Mouse (Mus musculus) hindbrain, postnatal 0 days (tissue): Measurements from ENCODE around the gene Olfr68. TPM values are rescaled to one million over a fixed set of nuclear protein-coding genes. Genes with fewer than 3 reads are reported as not detected.
"Not testable (repeated sequence)": the region's sequence is repeated elsewhere in the genome, so short reads cannot be mapped to it uniquely, and the experiment has no call there.

Source experiments
- ATAC-seq: fragments of 200-750 bp; cut with Nextera tagmentation; 2 replicates; pipeline ENCODE4 v1.8.0; 2017; ENCODE audit warnings: mild to moderate bottlenecking, moderate TSS enrichment, moderate library complexity
- DNase-seq: peaks from one replicate; pipeline ENCODE4 v3.0.0-alpha.2; 2015; ENCODE audit warnings: low spot score
- H3K27ac ChIP-seq: fragments of 300-500 bp; sonication (generic); 2 replicates; pipeline ENCODE4 v1.5.1; 2014; ENCODE audit warnings: mild to moderate bottlenecking
- H3K27me3 ChIP-seq: fragments of 300-500 bp; sonication (generic); 2 replicates; pipeline ENCODE4 v1.6.1; 2014; ENCODE audit warnings: low read length, mixed read lengths; ENCODE audit not compliant: insufficient read depth
- H3K36me3 ChIP-seq: fragments of 300-500 bp; sonication (generic); 2 replicates; pipeline ENCODE4 v1.6.1; 2014; ENCODE audit warnings: low read length, mixed read lengths; ENCODE audit not compliant: insufficient read depth
- H3K4me1 ChIP-seq: fragments of 300-500 bp; sonication (generic); 2 replicates; pipeline ENCODE4 v1.6.1; 2014; ENCODE audit warnings: antibody characterized with exemption, low read length, mixed read lengths; ENCODE audit not compliant: insufficient read depth
- H3K4me2 ChIP-seq: fragments of 300-500 bp; sonication (generic); 2 replicates; pipeline ENCODE4 v1.6.1; 2014; ENCODE audit warnings: low read depth, mild to moderate bottlenecking, low read length, moderate library complexity, mixed read lengths
- H3K4me3 ChIP-seq: fragments of 300-500 bp; sonication (generic); 2 replicates; pipeline ENCODE4 v1.5.1; 2014; ENCODE audit warnings: low read length
- H3K9ac ChIP-seq: fragments of 300-500 bp; sonication (generic); replicated peaks from 2 replicates; pipeline ENCODE4 v1.6.1; 2014; ENCODE audit warnings: mild to moderate bottlenecking, low read length, moderate library complexity, mixed read lengths
- H3K9me3 ChIP-seq: fragments of 300-500 bp; sonication (generic); 2 replicates; pipeline ENCODE4 v1.6.1; 2016; ENCODE audit warnings: low read length, mixed read lengths
- CTCF ChIP-seq: IDR thresholded peaks from 2 replicates; pipeline ENCODE4 v1.5.1; 2016; ENCODE audit warnings: antibody characterized with exemption, control low read depth, low read depth
- WGBS: fragments of 180-500 bp; shearing (Covaris S2); extraction: QIAGEN DNeasy Blood & Tissue Kit; methylation state at CpG from one replicate; pipeline ENCODE4 v1.1.7; 2014; 5-methylcytosine and 5-hydroxymethylcytosine counted together
- polyA plus RNA-seq: library from polyadenylated mRNA; unstranded; fragments of >200 nt; fragmentation: Nextera tagmentation; extraction: Ambion mirVana; gene quantifications from 2 replicates; pipeline ENCODE4 v1.2.1, GENCODE M21; 2015
- total RNA-seq: library from RNA; depleted of rRNA; stranded (reverse); fragments of >200 nt; gene quantifications from 2 replicates; pipeline ENCODE4 v1.2.3, GENCODE M21; 2014

The Olfr68 gene
- total and polyA plus RNA-seq, 2 experiments from 2014 or later = not detected

DNA sequence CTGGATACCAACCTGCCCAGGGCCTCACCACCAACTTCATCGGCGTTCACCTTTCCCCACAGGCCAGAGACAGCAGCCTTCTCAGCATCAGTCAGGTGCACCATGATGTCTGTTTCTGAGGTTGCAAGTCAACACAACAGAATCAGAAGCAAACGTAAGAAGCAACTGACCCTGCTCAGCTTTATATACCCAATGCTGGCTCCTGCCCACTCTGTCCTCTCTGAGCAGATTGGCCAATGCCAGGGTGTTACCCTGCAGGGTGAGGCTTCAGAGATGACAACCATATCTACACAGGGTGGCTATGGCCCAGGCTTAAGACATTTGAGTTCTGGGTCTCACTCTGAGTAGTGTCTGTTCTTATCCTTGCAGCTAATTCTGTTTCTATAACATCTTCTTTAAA, 34.3 kb upstream of the Olfr68 start, which contains the start of gene Hbb-bt:
TSS of gene Hbb-bt (minus strand) at position 231 of the 400 bp plus-strand sequence.
- Histone ChIP-seq H3K9me3 (no peaks in the 10 kb centered on the region), H3K4me2 (no peak within 1 kb of the TSS), H3K4me3 (no peak within 1 kb of the TSS), H3K36me3 (no peaks in the 10 kb centered on the region), H3K9ac (no peak within 1 kb of the TSS), H3K27ac (no peak within 1 kb of the TSS), H3K27me3 (no peaks in the 10 kb centered on the region), H3K4me1 (no peaks in the 10 kb centered on the region)
- ATAC-seq = no peak
- WGBS = 96% methylated on average over 3 of the region's 3 CpGs
- no peak for DNase-seq
- TF ChIP-seq CTCF = no peak

DNA sequence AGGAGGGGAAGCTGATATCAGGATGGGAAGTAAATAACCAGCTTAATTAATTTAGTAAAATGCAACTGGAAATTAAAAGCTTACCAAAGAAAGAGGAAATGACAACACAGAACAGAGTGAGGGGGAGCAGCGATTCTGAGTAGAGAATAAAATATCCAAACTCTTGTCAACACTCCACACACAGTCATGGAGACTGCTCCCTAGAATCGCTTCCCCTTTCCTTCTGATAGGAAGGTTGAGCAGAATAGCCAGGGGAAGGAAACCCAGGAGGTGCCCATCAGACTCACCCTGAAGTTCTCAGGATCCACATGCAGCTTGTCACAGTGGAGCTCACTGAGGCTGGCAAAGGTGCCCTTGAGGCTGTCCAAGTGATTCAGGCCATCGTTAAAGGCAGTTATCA, 33.7 kb upstream of the Olfr68 start:
- H3K27me3 ChIP-seq, H3K27ac ChIP-seq, H3K9ac ChIP-seq, H3K9me3 ChIP-seq, H3K4me3 ChIP-seq, H3K4me1 ChIP-seq, DNase-seq, H3K36me3 ChIP-seq, ATAC-seq, H3K4me2 ChIP-seq: not testable (repeated sequence)
- no CpG with 5 or more reads among the region's 3 CpGs for WGBS

DNA sequence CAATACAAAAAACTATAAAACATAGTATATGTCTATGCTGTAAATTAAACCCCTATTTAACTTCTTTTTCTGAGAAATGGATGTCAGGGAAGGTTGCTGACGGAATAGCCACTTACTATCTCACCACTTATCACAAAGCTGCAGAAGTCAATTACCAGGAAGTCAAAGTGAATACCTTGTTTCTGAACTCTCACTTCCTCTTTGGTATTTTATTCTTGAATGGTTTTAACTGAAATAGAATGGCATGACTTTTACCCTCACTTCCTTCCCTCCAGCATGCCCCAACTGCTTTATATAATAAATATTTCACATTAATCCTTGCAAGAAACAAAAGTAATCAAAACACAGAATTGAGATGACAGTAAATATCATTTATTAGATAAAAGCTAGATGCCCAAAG, 32.7 kb upstream of the Olfr68 start:
- no peaks in the 10 kb centered on the region for H3K4me1 ChIP-seq
- H3K27ac ChIP-seq = no peak overlapping the region
- H3K4me3 ChIP-seq = no peak overlapping the region
- TF ChIP-seq CTCF = no peak
- no peak overlapping the region for H3K9ac ChIP-seq
- no peaks in the 10 kb centered on the region for H3K9me3 ChIP-seq
- H3K4me2 ChIP-seq = no peak overlapping the region
- no peak for DNase-seq
- WGBS = 65% methylated on average over 1 of the region's 1 CpGs
- H3K27me3 ChIP-seq = no peaks in the 10 kb centered on the region
- no peaks in the 10 kb centered on the region for H3K36me3 ChIP-seq
- ATAC-seq = no peak

DNA sequence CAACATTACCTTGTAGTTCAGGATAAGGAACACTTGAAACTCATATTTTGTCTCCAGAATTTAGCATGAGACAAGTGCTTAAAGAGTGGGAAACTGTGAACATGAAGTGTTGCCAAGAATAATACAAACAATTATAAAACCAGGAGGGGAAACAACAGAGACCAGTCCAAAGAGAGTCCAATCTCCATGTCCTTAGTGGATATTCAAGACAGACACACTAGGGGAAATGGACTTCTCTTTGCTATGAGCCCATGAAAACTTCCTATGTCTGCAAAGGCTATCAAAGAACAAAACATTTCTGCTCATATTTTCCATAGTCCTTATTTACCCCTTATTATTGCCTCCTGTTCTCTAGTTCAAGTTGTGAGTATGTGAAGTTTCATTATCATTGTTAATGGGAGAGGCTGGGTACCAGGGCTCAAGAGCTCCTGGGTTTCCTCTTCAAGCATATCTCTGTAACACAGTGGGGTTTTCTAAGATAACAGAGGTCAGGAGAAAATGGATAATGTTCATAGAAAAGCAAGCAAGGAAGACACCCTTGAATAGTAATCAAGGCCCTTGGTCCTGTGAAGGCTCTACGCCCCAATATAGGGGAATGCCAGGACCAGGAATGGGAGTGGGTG, 31.8 kb upstream of the Olfr68 start:
- no peaks in the 10 kb centered on the region for H3K9me3 ChIP-seq
- H3K27me3 ChIP-seq = no peaks in the 10 kb centered on the region
- H3K4me3 ChIP-seq = no peak overlapping the region
- no peak overlapping the region for H3K4me2 ChIP-seq
- TF ChIP-seq CTCF = no peak
- H3K4me1 ChIP-seq = no peaks in the 10 kb centered on the region
- DNase-seq = no peak
- no peak overlapping the region for H3K27ac ChIP-seq
- 89% methylated on average over 1 of the region's 1 CpGs for WGBS
- no peak overlapping the region for H3K9ac ChIP-seq
- no peaks in the 10 kb centered on the region for H3K36me3 ChIP-seq
- no peak for ATAC-seq

DNA sequence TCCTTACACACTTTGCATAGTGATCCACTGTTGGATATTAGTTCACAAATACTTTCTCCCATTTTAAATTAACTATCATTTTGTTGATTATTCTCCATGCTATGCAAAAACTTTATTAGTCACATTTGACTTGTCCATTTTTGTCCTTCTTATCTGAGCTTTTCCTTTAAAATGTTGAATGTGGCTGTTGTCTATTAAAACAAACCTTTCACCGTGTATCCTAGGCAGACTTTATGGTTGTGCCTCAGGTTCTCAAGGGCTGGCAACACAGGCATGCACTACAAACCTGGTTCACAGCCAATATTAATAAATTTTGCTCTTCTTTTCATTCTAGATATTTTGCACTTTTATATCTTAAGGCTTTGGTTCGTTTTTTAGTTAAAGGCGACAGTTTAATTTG, 31.2 kb upstream of the Olfr68 start:
- no peak for ATAC-seq
- no peak overlapping the region for H3K4me2 ChIP-seq
- no peaks in the 10 kb centered on the region for H3K27me3 ChIP-seq
- no peak overlapping the region for H3K27ac ChIP-seq
- H3K9me3 ChIP-seq = no peaks in the 10 kb centered on the region
- no peaks in the 10 kb centered on the region for H3K4me1 ChIP-seq
- no peak overlapping the region for H3K9ac ChIP-seq
- H3K4me3 ChIP-seq = no peak overlapping the region
- DNase-seq = no peak
- no peaks in the 10 kb centered on the region for H3K36me3 ChIP-seq
- no peak for TF ChIP-seq CTCF
- WGBS = 91% methylated on average over 3 of the region's 3 CpGs

DNA sequence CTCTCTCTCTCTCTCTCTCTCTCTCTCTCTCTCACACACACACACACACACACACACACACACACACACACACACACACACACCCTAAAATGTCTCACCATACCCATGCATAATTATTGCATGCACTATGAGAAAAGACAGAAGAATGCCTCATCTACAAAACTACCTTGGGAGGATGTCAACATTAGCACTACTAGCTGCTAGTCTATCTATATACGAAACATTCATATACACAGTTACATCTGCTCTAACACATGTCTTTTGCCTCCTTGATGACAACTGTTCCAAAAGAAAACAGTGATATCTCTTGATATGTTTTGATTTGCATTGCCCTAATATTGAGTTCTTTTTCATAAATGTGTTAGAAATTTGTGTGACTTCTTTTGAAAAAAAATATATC, 30.8 kb upstream of the Olfr68 start:
- DNase-seq (no peak), ATAC-seq (no peak)
- Histone ChIP-seq H3K4me3 (no peak overlapping the region), H3K9me3 (no peaks in the 10 kb centered on the region), H3K9ac (no peak overlapping the region), H3K27ac (no peak overlapping the region), H3K36me3 (no peaks in the 10 kb centered on the region), H3K27me3 (no peaks in the 10 kb centered on the region), H3K4me2 (no peak overlapping the region), H3K4me1 (no peaks in the 10 kb centered on the region)
- 91% methylated on average over 1 of the region's 1 CpGs for WGBS
- TF ChIP-seq CTCF = no peak

DNA sequence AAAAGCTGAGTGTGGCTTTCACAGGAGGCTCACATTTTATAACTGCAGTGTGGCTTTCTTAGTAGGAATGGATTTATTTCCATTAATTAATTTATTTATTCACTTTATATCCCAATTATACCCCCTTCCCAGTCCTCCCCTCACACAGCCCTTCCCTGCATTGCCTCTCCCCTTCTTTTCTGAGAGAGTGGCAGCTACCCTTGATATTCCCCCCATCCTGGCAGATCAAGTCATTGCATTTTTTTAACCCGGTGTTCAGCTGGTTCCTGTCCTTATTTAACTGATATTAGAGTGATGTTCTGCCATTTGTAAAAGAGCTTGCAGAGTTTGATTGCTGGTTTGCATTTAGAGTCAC, 30.3 kb upstream of the Olfr68 start:
- H3K4me2 ChIP-seq = no peak overlapping the region
- no peaks in the 10 kb centered on the region for H3K27me3 ChIP-seq
- H3K36me3 ChIP-seq = no peaks in the 10 kb centered on the region
- H3K4me3 ChIP-seq = no peak overlapping the region
- WGBS = 73% methylated on average over 1 of the region's 1 CpGs
- ATAC-seq (no peak), DNase-seq (no peak)
- no peak overlapping the region for H3K9ac ChIP-seq
- H3K9me3 ChIP-seq = no peaks in the 10 kb centered on the region
- no peak for TF ChIP-seq CTCF
- no peaks in the 10 kb centered on the region for H3K4me1 ChIP-seq
- H3K27ac ChIP-seq = no peak overlapping the region
